Mouse (Mus musculus) C2C12 (cell line): ENCODE data around the gene Fxn. TPM values are rescaled to one million over a fixed set of nuclear protein-coding genes. Genes with fewer than 3 reads are reported as not detected.

Experiments
- H3K27me3 ChIP-seq: one replicate; pipeline ENCODE4 v1.6.1; 2011; ENCODE audit not compliant: control insufficient read depth, insufficient read depth, insufficient read length
- H3K36me3 ChIP-seq: one replicate; pipeline ENCODE4 v1.6.1; 2011; ENCODE audit not compliant: control insufficient read depth, insufficient read depth
- H3K4me3 ChIP-seq: one replicate; pipeline ENCODE4 v1.5.1; 2011; ENCODE audit warnings: mild to moderate bottlenecking, control low read depth; ENCODE audit not compliant: poor library complexity, insufficient read depth, severe bottlenecking
- H3K79me2 ChIP-seq: one replicate; pipeline ENCODE4 v1.6.1; 2011; ENCODE audit not compliant: control insufficient read depth, insufficient read depth
- H3K79me3 ChIP-seq: one replicate; pipeline ENCODE4 v1.6.1; 2011; ENCODE audit warnings: low read depth, control low read depth
- H3ac ChIP-seq: one replicate; pipeline ENCODE3; 2011; ENCODE audit warnings: low read depth; ENCODE audit not compliant: control insufficient read depth, insufficient read length
- CEBPB ChIP-seq: IDR thresholded peaks from one replicate; pipeline ENCODE4 v1.6.1; 2011; ENCODE audit warnings: low read depth, mild to moderate bottlenecking, control low read depth, moderate library complexity
- CTCF ChIP-seq: IDR thresholded peaks from one replicate; pipeline ENCODE4 v1.5.1; 2011; ENCODE audit not compliant: control insufficient read depth, insufficient read depth, insufficient read length
- FOSL1 ChIP-seq: IDR thresholded peaks from one replicate; pipeline ENCODE4 v1.8.0; 2011; ENCODE audit warnings: mild to moderate bottlenecking, low read length; ENCODE audit not compliant: poor library complexity, insufficient read depth, severe bottlenecking
- MAX ChIP-seq: IDR thresholded peaks from one replicate; pipeline ENCODE4 v1.6.1; 2011; ENCODE audit warnings: mild to moderate bottlenecking, control low read depth
- MYOD1 ChIP-seq: IDR thresholded peaks from one replicate; pipeline ENCODE4 v1.6.1; 2011; ENCODE audit warnings: low read depth; ENCODE audit not compliant: control insufficient read depth, insufficient read length
- MYOG ChIP-seq: IDR thresholded peaks from one replicate; pipeline ENCODE4 v1.6.1; 2011; ENCODE audit not compliant: control insufficient read depth, insufficient read length; ENCODE audit errors: extremely low read depth
- USF1 ChIP-seq: IDR thresholded peaks from one replicate; pipeline ENCODE4 v1.6.1; 2011; ENCODE audit warnings: low read depth, mild to moderate bottlenecking, control low read depth, moderate library complexity
- polyA plus RNA-seq: library from polyadenylated mRNA; unstranded; fragments of >200 nt; fragmentation: generic; extraction: Trizol; gene quantifications from one replicate; pipeline ENCODE4 v1.2.1, GENCODE M21; 2012; ENCODE audit warnings: missing spikeins

Fxn gene
- polyA plus RNA-seq, 1 experiment = 34.1 TPM

GRCm38 (mm10) chr19:24281288-24281980 lies 1.0 kb upstream of the Fxn start:
- H3K79me3 ChIP-seq = no peaks in the 10 kb centered on the region
- H3K27me3 ChIP-seq = no peaks in the 10 kb centered on the region
- H3ac ChIP-seq = no peak overlapping the region
- TF ChIP-seq USF1 (no peak), MAX (no peak), FOSL1 (no peak), MYOD1 (no peak), CTCF (no peak)
- no peaks in the 10 kb centered on the region for H3K36me3 ChIP-seq
- peaks cover 12% of the 10 kb centered on the region for H3K79me2 ChIP-seq
- H3K4me3 ChIP-seq = no peak overlapping the region

- TF ChIP-seq CEBPB (no peak), MAX (no peak), MYOG (no peak), MYOD1 (no peak), CTCF (no peak), FOSL1 (no peak), USF1 (no peak)
- Histone ChIP-seq H3K36me3 (peaks cover 3% of the 10 kb centered on the region), H3K4me3 (peak overlapping the region; percentile 34), H3K79me2 (peaks cover 12% of the 10 kb centered on the region), H3K79me3 (no peaks in the 10 kb centered on the region), H3K27me3 (no peaks in the 10 kb centered on the region), H3ac (peak overlapping the region; percentile 72)
Observed at GRCm38 (mm10) chr19:24279706-24280600, 452 bp downstream of the Fxn start.

- Histone ChIP-seq H3K79me2 (peaks cover 12% of the 10 kb centered on the region), H3K4me3 (no peak overlapping the region), H3K79me3 (no peaks in the 10 kb centered on the region), H3ac (no peak overlapping the region), H3K27me3 (no peaks in the 10 kb centered on the region), H3K36me3 (peaks cover 3% of the 10 kb centered on the region)
- TF ChIP-seq FOSL1 (no peak), MAX (no peak), CTCF (no peak), MYOD1 (no peak), CEBPB (no peak), MYOG (no peak), USF1 (no peak)
Observed at GRCm38 (mm10) chr19:24278859-24279258, 1.5 kb downstream of the Fxn start.

GRCm38 (mm10) chr19:24274281-24274680 lies 6.1 kb downstream of the Fxn start:
- no peak overlapping the region for H3ac ChIP-seq
- peaks cover 6% of the 10 kb centered on the region for H3K79me2 ChIP-seq
- H3K27me3 ChIP-seq = no peaks in the 10 kb centered on the region
- H3K79me3 ChIP-seq = no peaks in the 10 kb centered on the region
- TF ChIP-seq FOSL1 (no peak), CTCF (no peak), MAX (no peak), USF1 (no peak), MYOG (no peak), CEBPB (no peak), MYOD1 (no peak)
- no peak overlapping the region for H3K4me3 ChIP-seq
- peaks cover 10% of the 10 kb centered on the region for H3K36me3 ChIP-seq

GRCm38 (mm10) chr19:24271746-24272426 lies 8.5 kb downstream of the Fxn start:
- Histone ChIP-seq H3K27me3 (no peaks in the 10 kb centered on the region), H3ac (no peak overlapping the region), H3K79me2 (no peaks in the 10 kb centered on the region), H3K79me3 (no peaks in the 10 kb centered on the region), H3K4me3 (no peak overlapping the region), H3K36me3 (peaks cover 10% of the 10 kb centered on the region)
- TF ChIP-seq CEBPB (no peak), CTCF (peak; percentile 60), MAX (peak; percentile 66)
